Mouse (Mus musculus) adrenal gland, adult (tissue): ENCODE data around the gene Zic1.

Source experiments
- DNase-seq, 2 experiments: peaks; one replicate each; pipeline ENCODE4 v3.0.0; 2022 to 2023; ENCODE audit warnings: low spot score in 1 of 2; ENCODE audit not compliant: inconsistent age in 2 of 2

Gene Zic1

DNA sequence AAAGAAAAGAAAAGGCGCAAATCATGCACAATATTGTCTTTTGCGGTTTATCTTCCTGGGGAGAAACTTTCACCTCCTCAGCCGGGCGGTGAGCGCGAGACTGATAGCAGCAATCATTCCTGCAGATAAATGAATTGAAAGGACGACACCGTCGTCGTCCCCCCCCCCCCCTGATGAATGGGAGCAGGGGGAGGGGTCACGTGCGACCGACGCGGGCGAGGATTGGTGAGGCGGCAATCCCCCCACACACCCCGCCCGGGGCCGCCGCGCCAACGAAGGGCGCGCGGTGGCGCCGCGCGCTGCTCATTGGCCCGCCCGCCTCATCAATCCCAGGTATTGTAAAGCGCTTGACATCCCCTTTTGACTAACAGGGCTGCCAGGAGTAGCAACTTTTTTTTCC lies at the start of gene Zic1:
TSS of gene Zic1 (minus strand) at position 147 of the 400 bp plus-strand sequence.
- no peak for DNase-seq

DNA sequence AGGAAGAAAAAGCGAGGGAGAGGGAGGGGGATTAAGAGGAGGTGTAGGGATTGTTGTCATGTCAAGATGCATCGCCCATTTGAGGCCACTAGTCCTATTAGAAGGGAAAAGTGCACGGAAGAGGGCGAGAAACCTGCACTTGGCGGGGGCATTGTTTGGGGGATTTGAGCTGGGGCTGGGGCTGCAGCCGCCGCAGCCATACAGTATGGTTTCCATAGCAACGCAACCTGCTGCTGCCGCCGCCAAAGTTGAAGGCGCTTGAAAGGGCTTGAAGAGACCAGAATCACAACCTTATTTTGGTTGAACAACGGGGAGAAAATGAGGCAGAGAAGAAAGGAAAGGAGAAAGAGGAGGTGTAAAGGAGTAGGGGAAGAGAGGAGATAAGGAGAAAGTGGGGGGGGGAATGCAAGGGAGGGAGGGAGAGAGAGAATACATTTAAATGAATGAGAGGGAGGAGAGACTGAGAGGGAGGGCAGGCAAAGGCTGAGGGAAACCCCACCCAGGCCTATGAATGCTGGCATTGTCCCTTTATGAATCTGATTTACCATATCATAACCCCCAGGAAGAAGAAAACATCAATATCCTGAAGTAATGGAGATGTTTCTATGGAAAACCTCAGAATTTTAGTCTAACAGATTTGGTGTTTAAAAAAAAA lies 48.5 kb upstream of the Zic1 start:
- DNase-seq, result no peak

DNA sequence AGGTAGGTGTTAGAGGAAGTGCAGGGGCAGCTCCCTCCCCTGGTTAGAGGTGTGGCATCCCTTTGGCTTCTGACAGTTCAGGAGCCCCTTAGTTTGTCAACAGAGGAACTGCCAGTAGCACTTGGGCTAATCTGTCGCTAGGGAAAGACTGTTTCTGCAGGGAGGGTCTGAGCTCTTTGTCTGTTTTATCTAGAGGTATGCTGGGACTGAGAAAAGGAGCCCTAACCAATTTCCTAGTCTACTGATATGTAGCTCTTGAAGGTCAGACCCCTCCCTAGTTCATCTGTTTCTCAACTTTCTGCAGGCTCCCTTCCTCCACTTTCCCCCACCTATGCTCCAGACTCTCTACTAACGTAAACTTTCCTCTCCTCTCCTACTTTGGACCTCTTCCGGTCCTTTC lies 44.2 kb upstream of the Zic1 start:
- no peak for DNase-seq

DNA sequence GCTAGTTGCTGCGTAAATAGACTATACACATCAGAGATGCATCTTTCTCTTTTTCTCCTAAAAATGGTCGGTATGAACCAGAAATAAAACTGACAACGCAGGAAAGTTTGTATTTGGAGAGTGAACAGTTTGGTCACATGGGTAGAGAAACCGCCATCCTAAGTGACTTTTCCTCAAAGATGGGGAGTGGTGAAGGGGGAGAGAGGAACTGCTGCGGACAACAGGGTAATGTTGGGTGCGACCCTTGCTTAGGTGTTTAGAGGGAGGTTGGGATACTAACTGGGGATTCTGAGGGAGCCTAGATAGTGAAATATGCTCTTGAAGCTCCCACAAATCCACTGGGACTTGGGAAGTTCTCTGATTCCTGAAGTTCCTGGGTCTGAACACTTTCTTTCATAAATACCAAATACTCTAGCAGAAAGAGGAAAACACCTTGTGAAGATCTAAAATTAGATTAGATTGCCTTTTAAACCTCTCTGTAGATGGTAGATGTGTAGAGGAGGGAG lies 40.7 kb upstream of the Zic1 start:
- no peak for DNase-seq

DNA sequence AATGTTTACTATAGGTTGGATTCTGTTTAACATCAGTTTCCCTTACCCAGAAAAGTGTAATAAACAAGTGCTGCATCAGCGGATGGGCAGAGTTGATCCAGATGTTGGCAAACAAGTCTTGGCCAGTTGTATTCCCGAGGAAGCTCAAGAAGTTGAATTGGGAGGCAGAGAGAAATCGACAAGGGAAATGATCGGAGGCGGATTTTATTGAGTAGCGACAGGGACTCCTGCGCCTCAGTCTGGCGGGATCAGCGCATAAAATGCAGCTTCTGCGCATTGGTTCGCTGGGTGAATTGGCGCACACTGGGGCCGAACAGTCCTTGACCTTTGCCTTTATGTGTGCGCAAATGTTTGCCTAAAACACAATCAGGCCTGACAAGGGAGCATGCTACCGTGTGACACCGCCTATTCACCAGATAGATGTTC lies 40.2 kb upstream of the Zic1 start:
- no peak for DNase-seq

DNA sequence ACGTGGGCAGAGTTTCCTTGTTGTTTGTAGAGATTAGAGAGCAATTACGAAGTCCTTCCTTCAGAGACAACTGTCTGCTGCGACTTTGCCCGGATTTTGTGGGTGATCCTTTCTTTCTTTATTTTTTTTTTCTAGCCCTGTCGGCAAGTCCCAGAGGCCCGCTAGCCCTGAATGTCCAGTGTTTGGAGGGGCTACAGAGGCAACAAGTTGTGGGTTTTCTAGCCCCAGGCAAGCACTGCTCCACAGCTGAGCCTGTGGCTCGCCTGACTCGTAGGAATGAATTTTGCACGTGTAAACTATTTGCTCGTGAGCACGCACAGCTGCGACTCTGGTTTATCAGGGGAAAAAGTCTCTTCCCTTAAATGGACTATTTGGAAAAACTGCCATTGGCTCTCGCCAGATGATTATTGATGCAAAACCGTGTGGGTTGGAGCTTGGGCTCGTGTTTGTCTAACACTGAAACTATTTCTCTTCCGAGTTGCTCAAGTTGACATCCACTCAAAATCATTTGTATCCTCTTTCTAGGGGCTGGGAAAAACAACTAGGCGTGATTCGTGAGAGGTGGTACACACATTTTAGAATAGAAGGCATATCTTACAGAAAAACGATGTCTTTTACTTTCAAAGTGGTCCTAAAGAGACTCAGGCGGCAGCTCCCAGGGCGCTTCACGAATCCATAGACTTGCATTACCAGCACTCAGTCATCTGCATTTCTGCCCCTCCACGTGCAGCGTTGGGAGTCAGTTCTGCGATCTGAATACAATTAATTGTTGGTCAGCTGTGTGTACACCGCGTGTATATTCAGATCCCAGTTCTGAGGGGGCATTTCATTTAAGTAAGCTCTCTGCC lies 39.5 kb upstream of the Zic1 start:
- no peak for DNase-seq

DNA sequence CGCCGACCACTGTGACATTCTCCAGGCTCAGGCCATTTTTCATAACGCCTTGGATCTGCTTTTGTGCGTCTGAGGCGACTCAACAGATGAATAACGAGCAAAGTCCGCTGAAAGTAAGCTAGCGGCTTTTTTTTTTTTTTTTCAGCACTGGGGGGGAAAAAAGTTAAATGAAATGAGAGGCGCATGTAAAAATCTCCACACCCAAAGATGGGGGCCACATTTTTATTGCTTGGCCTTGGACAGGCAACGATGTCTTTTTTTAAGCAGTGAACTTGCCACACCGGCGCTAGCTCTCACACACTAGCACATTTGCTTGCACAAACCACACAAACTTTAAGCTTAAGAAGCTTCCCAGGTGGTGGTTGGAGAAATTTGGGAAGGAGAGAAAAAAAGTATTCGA lies 38.6 kb upstream of the Zic1 start:
- DNase-seq, result no peak

DNA sequence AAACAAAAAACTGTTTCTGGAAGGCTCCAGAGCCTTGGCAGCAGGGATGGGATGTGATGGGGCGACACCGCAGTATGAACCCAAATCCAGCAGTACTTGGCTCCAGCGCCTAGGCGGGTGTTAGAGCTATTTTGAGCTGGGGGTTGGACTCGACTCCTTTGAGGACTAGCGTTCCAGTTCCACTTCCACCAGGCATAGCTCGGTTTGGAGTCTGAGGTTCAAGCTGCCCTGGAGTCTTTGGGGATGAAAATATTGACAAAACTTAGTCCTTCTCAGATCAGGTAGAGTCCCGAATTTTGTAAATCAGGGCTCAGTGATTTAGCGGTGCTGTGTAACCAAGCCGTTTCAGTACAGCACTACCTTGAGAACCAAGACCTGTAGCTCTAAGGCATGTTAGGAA lies 35.9 kb upstream of the Zic1 start:
- no peak for DNase-seq

DNA sequence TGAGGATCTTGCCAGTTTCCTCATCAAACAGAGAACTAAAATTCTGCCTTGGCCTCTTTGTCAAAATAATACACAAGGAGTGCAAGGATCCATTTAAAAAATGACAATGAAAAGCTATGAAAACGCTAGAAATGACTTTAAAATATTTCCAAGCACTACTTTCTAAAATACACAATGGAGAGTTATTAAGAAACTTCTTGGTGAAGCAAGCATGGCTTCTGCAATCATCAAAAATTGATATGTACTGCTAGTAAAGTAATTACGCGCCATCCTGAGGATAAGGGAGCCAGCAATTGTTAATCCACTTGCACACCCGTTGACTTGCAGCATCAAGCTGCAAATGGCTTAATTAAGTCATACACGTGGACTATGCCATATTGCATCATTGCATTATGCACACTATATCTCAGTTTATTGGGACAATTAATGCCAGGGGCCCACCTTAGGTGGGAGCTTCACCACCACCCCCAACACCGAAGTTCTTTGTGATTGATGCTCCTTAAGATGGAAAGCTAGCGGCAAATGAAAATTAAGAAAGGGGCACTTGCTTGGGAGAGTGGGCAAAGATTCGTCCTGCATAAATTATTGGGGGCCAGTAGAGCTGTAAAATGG lies 35.0 kb upstream of the Zic1 start:
- no peak for DNase-seq

DNA sequence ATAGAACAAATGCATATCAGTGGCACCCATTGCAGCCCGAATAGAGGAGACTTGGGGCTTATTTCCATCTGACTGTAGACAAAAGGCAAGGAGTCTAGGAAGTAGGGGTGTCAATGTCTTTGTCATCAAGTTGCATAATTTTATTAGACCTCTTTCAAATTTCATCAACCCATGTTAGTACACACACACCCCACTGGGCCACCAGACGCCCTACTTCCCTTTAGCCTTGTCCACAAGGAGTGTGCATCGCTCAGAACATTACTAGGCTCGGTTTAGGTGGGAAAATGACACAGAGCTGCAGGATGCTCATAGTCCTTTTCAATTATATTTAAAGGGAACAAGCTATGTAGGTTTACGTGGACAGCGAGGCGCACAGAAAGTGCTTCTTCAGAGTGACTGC lies 34.4 kb upstream of the Zic1 start:
- no peak for DNase-seq

DNA sequence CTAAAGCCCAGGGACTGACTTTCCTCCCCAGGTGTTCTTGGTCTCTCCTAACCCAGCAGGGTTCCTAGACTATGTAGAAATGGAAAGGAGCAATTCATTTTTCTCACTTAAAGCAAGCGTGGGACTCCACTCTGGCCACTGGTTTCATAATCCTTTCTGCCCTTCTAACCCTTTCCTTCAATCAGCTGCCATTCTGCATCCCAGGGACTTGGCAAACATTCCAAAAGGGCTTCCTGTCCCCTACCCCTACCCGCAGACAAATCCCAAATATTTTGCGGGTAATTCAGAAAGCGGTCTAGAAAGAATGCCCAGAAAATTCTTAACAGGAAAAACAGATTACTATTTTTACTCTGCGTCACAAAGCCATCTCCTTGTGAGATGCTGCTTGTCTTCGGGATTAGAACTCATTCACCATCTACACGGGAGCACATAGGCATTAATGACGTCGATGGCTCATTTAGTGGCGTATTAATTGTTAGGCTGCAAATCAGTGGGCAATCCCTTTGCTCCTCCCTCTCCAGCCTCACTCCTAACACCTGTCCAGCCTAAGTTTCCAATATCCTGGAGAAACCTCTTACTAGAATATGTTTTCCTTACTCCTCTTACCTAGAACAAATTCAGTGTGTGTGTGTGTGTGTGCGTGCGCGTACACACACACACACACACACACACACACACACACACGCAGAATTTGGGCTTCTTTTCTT lies 29.6 kb upstream of the Zic1 start:
- no peak for DNase-seq

DNA sequence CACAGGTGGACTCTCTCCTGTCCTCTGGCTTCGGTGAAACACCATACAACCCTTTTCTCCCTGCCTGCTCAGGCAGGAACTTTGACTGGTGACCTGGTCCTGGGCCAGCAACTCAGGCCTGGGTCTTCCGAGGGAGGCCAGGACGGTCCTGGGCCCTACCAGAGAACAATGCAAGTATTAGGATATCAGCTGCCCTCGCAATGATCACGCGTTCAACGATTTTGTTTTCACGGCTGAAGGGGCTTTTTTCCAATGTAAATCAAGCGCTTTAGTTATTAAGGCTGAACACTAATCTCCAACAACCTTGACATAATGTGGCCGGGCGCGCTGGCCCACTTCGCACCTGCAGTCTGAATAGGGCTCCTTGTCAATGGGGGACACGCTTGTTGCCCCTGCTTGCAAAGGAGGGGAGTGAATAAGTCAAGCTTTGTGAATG lies 28.6 kb upstream of the Zic1 start:
- DNase-seq, result no peak

DNA sequence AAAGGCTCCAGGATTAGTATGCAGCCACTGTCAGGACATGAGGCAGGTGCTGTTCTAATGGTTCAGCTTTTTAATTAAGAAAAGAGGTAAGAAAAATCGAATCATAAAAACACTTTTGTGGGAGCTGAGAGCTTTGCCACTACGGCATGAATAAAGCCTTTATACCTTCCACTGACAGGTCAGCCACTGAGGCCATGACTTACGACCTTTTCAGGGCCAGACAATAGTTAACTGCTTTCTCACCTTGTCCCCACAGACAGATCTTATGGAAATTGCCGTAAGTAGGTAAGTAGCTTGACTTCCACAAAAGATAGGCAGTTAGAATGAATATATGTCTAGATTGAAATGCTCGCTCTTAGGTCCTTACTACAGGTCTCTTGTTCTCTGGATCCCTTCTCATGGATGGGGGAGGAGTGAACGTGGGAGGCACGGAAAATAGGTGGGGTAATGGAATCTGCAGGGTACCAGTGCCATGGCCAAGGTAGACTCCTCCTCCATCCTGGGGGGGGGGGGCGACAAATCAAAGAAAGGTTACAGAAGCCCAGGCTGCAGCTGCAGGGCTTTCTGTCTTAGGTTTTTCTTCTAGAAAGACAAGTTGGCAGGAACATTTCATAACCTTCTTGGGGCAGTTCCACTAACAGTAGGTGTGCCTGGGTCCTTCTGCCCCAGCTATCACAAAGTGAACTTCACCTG lies 27.9 kb upstream of the Zic1 start:
- no peak for DNase-seq

DNA sequence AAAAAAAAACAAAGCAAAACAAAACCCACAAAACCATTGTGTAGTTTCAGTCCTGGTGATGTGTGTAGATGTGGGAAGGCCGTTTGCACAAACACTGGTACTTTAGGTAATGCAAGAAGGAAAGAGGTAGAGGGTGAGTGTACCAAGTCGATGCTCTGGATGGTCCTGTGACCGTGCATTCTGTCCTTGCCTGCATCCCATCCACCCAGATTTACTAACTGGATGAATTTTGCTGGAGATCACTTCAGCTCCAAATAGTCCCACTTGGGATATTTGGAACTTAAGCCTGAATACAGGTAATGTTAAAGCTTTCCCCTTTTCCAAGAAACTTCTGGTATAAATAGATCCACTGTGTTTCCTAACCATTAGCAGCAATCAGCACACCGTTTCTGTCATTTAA lies 22.6 kb upstream of the Zic1 start:
- no peak for DNase-seq

DNA sequence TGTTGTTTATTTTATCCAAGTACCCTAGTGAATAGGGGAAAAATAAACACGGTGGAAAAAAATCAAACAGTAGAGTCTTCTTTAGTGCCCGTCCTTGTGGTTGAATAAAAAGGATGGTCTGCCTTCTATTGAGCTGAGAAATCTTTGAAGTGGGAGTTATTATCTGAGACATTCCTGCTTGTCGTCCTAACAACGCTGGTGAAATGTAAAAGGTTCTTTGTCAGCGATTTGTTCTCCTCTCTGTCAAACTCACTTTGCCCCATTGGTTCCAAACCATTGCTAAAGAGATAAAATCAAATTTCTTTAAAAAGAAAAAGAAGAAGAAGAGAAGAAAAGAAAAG lies 22.1 kb upstream of the Zic1 start:
- DNase-seq, result no peak

DNA sequence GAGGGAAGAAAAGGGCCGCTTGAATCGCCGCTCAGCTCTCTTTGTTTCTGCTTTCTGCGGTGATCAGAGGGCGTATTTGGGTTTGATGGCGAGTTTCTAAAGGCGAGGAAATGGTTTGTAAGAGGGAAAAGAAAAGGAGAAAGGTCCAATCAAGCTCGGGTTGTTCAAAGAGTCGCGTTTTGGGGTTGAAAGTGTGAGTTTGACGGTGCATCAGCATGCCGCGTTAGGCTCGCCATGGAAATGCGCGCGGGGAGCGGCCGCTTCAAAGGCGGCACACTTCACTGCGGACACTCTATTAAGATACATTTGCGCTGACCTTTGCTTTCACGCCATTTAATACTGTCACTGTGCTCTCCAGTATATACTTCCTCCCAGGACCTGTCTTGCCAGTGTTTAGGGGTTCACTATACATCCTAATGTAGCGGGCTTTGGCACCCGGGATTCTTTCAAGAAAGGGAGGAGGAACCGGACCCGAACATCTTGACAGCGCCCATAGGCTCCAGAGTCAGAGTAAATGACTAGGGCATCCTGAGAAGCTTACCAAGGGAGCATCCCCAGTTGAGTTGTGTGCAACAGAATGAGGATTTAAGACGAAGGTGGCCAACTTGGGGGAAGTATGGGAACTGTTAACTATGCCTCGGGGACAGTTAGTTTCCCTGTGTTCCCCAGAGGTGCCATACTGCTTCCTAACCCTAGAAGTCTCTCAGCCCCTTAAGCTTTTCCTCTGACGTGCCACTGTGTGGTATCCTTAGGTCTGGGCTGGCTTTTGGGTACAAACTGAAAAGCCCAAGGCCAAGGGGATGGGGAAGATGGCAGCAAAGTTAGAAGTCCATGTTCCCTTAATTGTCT lies 21.5 kb upstream of the Zic1 start:
- no peak for DNase-seq

DNA sequence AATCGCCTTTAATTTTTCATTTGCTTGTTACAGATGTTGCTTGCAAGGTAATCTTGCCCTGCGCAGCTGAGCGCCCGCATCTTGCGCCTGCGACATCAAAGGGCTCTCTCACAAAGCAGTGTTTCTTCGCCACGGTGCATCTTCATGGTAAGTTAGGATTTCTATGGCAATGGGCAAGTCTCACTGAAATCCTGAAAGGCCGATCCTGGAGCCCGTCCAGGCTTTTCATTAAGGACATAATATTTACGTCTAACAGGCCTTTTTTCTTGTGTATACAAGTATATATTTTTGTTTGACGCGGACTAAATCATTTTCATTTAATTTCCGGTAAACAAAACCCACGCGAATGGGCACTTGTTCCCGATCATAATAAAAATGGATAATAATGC lies 20.9 kb upstream of the Zic1 start:
- DNase-seq, result no peak

DNA sequence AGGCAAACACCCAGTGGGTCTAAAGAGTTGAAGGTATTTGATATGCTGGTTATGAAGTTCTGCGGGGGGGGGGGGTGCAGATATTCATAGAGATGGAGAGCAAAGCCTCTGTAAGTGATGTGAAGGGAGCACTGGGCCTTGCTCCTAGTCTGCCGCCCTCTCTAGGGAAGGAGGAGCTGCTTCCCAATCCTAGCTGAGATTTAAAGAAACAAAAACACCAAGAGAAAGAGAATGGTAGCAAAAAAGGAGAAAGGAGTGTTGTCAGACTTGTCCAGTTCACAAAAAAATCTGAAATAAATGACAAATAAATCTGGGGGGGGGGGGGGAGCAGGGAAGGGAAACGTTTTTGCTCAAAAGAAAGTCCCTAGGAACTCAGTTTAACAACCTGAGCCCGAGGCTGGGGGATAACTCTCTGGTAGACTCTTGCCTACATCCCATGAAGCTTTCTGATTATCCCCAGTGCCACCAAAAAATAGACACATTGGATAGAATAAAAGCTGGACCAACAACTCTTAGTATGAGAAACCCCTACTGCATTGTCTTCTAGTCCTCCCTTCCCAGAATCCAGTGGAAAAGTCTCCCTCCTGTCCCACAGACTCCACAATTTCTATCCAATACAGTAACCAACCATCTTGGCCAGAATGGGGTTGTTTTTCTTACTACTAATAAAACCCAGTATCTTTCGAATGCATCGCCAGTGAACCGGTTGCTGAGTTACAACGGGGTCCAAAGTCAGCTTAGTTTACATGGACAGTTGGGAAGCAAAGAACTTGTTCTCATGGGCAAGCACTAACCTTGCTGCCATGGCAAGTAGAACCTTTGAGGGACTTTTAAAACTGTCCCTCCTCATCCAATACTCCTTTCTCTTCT lies 20.2 kb upstream of the Zic1 start:
- no peak for DNase-seq
